Mouse (Mus musculus) heart, embryonic 10.5 days (tissue): ENCODE measurements at regions not wholly inside any gene's neighbourhood (a gene's known extent, or its start where the extent isn't known, plus 50 kb on each side); places are given as distances from the start of the nearest gene placed in this dataset.
"Not testable (repeated sequence)": the region's sequence is repeated elsewhere in the genome, so short reads cannot be mapped to it uniquely, and the experiment has no call there.

Experiments used
- DNase-seq: peaks from one replicate; pipeline ENCODE4 v3.0.0-alpha.2; 2017; ENCODE audit warnings: low spot score
- H3K27ac ChIP-seq: fragments of 300-500 bp; sonication (generic); 2 replicates; pipeline ENCODE4 v1.5.1; 2016; ENCODE audit warnings: mild to moderate bottlenecking
- H3K27me3 ChIP-seq: fragments of 300-500 bp; sonication (generic); 2 replicates; pipeline ENCODE4 v1.6.1; 2016; ENCODE audit warnings: mild to moderate bottlenecking; ENCODE audit not compliant: poor library complexity, insufficient read depth, severe bottlenecking
- H3K36me3 ChIP-seq: fragments of 300-500 bp; sonication (generic); 2 replicates; pipeline ENCODE4 v1.6.1; 2016; ENCODE audit warnings: mild to moderate bottlenecking, moderate library complexity
- H3K4me1 ChIP-seq: fragments of 300-500 bp; sonication (generic); 2 replicates; pipeline ENCODE4 v1.6.1; 2016; ENCODE audit warnings: mild to moderate bottlenecking
- H3K4me3 ChIP-seq: fragments of 300-500 bp; sonication (generic); 2 replicates; pipeline ENCODE4 v1.5.1; 2016; ENCODE audit warnings: mild to moderate bottlenecking, moderate library complexity
- H3K9me3 ChIP-seq: fragments of 300-500 bp; sonication (generic); 2 replicates; pipeline ENCODE4 v1.6.1; 2016; ENCODE audit warnings: mild to moderate bottlenecking, moderate library complexity
- WGBS: fragments of 180-500 bp; shearing (Covaris S2); methylation state at CpG from one replicate; pipeline ENCODE4 v1.1.7; 2016; 5-methylcytosine and 5-hydroxymethylcytosine counted together

DNA sequence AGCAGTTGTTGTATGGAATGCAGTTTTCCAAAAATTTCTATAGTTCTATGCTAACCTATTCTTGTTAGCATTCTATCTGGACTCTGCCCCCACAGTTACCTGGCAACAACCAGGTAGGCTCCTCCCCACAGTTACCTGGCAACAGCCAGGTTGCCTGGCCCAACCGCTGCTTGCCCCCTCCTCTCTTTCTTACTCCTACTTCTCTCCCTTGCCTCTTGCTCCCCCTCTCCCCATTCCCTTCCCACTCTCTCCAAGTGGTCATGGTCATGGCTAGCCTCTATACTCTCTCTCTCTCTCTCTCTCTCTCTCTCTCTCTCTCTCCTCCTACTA lies 70.4 kb upstream of the Cpsf6 start:
- H3K4me3 ChIP-seq, result no peak overlapping the region
- H3K9me3 ChIP-seq, result no peaks in the 10 kb centered on the region
- H3K27me3 ChIP-seq, result no peaks in the 10 kb centered on the region
- no peak overlapping the region for H3K27ac ChIP-seq
- WGBS, result 77% methylated on average over 1 of the region's 1 CpGs
- no peak for DNase-seq
- H3K36me3 ChIP-seq, result no peaks in the 10 kb centered on the region
- peaks cover 8% of the 10 kb centered on the region; the same call in 1 of the 2 replicates for H3K4me1 ChIP-seq

- Histone ChIP-seq H3K27ac (no peak overlapping the region), H3K4me3 (no peak overlapping the region), H3K27me3 (no peaks in the 10 kb centered on the region), H3K4me1 (peaks cover 8% of the 10 kb centered on the region; the same call in 1 of the 2 replicates), H3K9me3 (no peaks in the 10 kb centered on the region), H3K36me3 (no peaks in the 10 kb centered on the region)
- DNase-seq, result no peak
- WGBS, result 85% methylated on average over 3 of the region's 3 CpGs
Measured at GRCm38 (mm10) chr10:117449416-117450239, 69.8 kb upstream of the Cpsf6 start.

- H3K4me3 ChIP-seq, H3K27ac ChIP-seq, H3K36me3 ChIP-seq, H3K9me3 ChIP-seq, DNase-seq, H3K27me3 ChIP-seq, H3K4me1 ChIP-seq: not testable (repeated sequence)
- WGBS, result 86% methylated on average over 3 of the region's 3 CpGs
Measured at GRCm38 (mm10) chr10:117448783-117449182, 69.0 kb upstream of the Cpsf6 start.

DNA sequence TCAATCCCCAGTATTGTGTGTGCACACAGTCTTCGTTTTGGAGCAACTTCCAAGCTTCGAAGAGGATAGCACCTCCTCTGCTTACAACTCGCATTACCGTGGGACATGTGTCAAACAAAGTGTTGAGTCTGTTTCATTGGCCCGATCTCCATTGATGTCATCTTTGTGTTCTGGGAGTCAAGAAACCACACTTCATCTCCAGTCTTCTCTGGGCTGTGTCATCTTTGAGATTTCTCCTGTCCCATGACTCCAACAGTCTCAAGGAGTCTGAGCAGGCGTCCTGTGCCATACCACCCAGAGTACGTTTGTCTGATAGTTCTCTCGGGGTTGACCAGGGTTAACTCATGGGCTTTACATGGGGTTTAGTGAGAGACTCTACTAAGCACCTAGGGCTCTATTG lies 67.8 kb upstream of the Cpsf6 start:
- no peak overlapping the region for H3K27ac ChIP-seq
- no peak for DNase-seq
- 91% methylated on average over 8 of the region's 8 CpGs for WGBS
- no peaks in the 10 kb centered on the region for H3K27me3 ChIP-seq
- H3K9me3 ChIP-seq, result no peaks in the 10 kb centered on the region
- H3K36me3 ChIP-seq, result no peaks in the 10 kb centered on the region
- H3K4me3 ChIP-seq, result no peak overlapping the region
- H3K4me1 ChIP-seq, result peaks cover 5% of the 10 kb centered on the region; the same call in 1 of the 2 replicates

DNA sequence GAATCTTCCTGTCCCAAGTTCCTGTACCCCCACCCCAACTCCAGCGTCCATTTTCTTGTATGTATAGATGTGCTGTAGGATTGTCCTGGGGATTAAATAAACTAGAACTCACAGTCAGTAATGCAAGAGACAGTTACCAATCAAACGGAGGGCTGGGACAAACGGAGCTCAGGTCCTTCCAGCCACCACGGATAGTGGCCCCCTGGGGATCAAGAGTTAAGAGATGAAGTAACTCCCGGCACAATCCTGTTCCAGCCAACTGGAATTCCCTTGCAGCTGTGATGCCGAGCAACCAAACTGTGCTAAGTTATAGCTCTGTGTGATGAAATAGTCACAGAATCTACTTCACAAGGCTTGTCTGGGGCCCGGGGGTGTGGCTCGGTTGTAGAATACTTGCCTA lies 67.4 kb upstream of the Cpsf6 start:
- DNase-seq, result no peak
- H3K27me3 ChIP-seq, result no peaks in the 10 kb centered on the region
- H3K36me3 ChIP-seq, result no peaks in the 10 kb centered on the region
- H3K4me3 ChIP-seq, result no peak overlapping the region
- no peaks in the 10 kb centered on the region for H3K9me3 ChIP-seq
- WGBS, result 65% methylated on average over 8 of the region's 8 CpGs
- peaks cover under 1% of the 10 kb centered on the region; the same call in 1 of the 2 replicates for H3K4me1 ChIP-seq
- H3K27ac ChIP-seq, result no peak overlapping the region

GRCm38 (mm10) chr10:117446776-117447175 lies 67.0 kb upstream of the Cpsf6 start:
- H3K27ac ChIP-seq, result no peak overlapping the region
- WGBS, result 88% methylated on average over 7 of the region's 7 CpGs
- no peaks in the 10 kb centered on the region for H3K36me3 ChIP-seq

GRCm38 (mm10) chr10:117445801-117446490 lies 66.1 kb upstream of the Cpsf6 start:
- Histone ChIP-seq H3K36me3 (no peaks in the 10 kb centered on the region), H3K4me3 (no peak overlapping the region), H3K9me3 (no peaks in the 10 kb centered on the region), H3K27ac (no peak overlapping the region), H3K27me3 (no peaks in the 10 kb centered on the region), H3K4me1 (no peaks in the 10 kb centered on the region)
- no peak for DNase-seq
- WGBS, result 89% methylated on average over 15 of the region's 15 CpGs

More at GRCm38 (mm10) chr10:117446776-117447175, 67.0 kb upstream of the Cpsf6 start:
- Histone ChIP-seq H3K4me3 (no peak overlapping the region), H3K27me3 (no peaks in the 10 kb centered on the region), H3K4me1 (no peaks in the 10 kb centered on the region), H3K9me3 (no peaks in the 10 kb centered on the region)
- DNase-seq, result no peak

DNA sequence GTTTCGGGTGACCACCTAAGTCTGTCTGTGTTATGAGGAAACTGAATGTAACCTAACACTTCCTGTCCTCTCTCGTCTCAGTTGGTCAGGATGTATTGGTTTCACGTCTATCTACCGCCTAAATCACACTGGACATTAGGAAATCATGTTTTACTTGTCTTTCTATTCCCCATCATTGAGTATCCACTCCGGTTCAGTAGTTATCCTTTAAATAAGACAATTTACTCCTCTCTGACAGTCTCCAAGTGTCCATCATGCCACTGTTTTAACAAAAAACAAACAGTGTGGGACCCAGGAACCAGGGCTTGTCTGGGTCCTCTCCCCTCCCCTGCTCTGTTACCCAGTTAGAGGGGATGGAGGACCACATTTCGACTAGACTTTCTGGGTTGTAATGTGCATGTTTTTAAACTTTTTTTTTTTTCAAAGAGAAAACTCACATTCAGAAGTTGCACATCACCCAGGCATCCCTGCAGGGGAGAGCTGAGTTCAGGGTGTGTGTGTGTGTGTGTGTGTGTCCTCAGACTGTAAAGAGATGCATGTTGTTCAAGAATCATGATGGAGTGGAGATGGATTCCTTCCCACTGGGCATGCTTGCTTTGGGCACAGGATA lies 65.5 kb upstream of the Cpsf6 start:
- 60% methylated on average over 6 of the region's 6 CpGs for WGBS
- Histone ChIP-seq H3K27me3 (no peaks in the 10 kb centered on the region), H3K9me3 (no peaks in the 10 kb centered on the region), H3K4me3 (no peak overlapping the region), H3K27ac (no peak overlapping the region), H3K36me3 (no peaks in the 10 kb centered on the region), H3K4me1 (no peaks in the 10 kb centered on the region)
- DNase-seq, result no peak

DNA sequence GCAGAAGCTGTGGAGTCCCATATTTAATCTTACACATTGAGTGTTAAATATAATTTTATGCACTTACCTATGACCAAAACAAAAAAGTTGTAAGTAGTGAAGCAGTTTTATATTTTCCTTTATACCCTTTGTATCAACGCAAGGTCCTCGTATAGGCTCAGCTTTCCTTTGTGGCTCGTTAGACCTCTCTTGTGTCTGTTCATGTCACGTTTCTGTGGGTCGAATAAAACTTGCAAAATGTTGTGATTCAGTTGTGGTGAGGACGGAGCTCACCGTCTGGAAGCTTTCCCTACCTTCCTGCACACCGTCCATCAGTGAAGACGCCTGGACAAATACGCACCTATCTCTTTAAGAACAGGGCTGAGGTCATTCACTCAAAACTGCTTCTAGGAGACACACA lies 64.9 kb upstream of the Cpsf6 start:
- no peak overlapping the region for H3K4me3 ChIP-seq
- no peaks in the 10 kb centered on the region for H3K27me3 ChIP-seq
- H3K36me3 ChIP-seq, result no peaks in the 10 kb centered on the region
- no peak overlapping the region for H3K27ac ChIP-seq
- 80% methylated on average over 10 of the region's 10 CpGs for WGBS
- no peak for DNase-seq
- H3K9me3 ChIP-seq, result no peaks in the 10 kb centered on the region
- no peaks in the 10 kb centered on the region for H3K4me1 ChIP-seq

DNA sequence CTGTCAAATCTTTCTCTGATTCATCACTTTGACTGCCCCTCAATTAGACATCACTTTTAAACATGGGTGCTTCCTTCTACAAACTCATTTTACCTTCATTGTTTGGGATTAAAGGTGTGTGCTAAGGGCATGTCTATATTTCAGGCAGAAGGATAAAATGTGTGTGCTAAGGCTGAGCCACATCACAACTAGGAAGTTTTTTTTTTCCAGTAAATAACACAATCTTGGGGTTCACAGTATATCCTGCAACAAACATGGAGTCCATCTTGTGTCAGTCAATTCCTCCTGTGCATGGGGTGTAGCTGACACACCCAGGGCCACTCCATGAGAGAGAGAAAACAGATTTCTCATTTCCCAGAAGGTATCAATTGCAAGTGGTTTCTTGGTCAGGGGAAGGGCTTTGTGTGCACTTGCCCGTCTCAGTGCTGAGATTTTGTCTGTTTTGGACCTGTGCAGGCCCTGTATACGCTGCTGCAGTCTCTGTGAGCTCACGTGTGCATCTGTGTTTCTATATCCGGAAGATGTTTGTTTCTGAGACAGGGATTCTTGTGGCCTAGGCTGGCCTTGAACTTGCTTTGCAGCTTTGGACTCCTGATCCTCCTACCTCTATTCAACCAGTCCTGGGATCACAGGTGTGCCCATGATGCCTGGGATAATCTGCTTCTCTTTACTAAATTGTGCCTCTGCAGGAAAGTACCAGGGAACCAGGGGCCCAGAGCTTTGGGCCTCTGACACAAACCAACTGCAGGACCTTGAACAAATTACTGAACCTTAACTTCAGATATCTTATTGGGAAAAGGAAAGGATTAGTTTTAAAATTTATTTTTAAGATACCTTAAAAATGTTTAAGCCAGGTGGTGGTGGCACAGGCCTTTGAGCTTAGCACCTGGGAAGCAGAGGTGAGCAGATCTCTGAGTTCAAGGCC lies 63.9 kb upstream of the Cpsf6 start:
- no peak overlapping the region for H3K4me3 ChIP-seq
- no peaks in the 10 kb centered on the region for H3K27me3 ChIP-seq
- H3K9me3 ChIP-seq, result no peaks in the 10 kb centered on the region
- DNase-seq, result no peak
- H3K36me3 ChIP-seq, result no peaks in the 10 kb centered on the region
- no peak overlapping the region for H3K27ac ChIP-seq
- 83% methylated on average over 4 of the region's 4 CpGs for WGBS
- H3K4me1 ChIP-seq, result no peaks in the 10 kb centered on the region

- Histone ChIP-seq H3K9me3 (no peaks in the 10 kb centered on the region), H3K4me1 (no peaks in the 10 kb centered on the region), H3K4me3 (no peak overlapping the region), H3K36me3 (no peaks in the 10 kb centered on the region), H3K27me3 (no peaks in the 10 kb centered on the region), H3K27ac (no peak overlapping the region)
- DNase-seq, result no peak
- WGBS, result 90% methylated on average over 17 of the region's 17 CpGs
Measured at GRCm38 (mm10) chr10:117441979-117442803, 62.4 kb upstream of the Cpsf6 start.
